Mouse (Mus musculus): ENCODE data around the gene Fam189a2. TPM values are rescaled to one million over a fixed set of nuclear protein-coding genes. Genes with fewer than 3 reads are reported as not detected.

The Fam189a2 gene
- total RNA-seq, 2 experiments from 2014 or later = 7.9 to 8.6 TPM

DNA sequence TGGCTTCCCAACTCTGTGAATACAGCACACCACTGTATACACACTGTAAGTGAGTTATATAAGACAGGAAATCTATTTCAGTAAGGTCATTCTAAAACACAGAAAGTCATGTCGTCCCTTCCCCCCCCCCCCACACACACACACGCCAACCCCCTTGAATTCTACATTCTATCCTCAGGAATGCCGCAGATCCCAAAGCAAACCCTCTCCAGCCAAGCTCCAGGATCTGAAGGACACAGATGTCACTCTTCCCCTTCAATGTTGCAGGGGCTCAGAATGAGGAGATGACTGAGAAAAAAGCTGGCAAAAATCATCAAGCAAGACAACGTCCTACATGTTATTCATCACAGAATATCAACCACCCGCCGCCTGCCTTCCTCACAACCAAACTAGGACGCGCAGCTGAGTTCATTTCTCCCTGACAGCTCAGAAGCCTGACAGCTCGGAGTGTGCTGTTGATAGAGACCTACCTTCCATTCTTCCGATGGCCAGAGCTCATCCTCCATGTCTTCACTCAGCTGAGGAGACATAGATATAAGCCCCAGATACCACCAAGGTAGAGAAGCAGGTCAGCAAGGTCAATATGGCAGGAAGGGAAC, 15.7 kb upstream of the Fam189a2 start:
- Histone ChIP-seq H3K4me3 (no peak overlapping the region), H3K27ac (no peak overlapping the region)
- no peak for DNase-seq (ENCODE audit: low spot score in 2 of 2)
- no peak for TF ChIP-seq CTCF (conservative IDR thresholded peaks at IDR 0.05)

DNA sequence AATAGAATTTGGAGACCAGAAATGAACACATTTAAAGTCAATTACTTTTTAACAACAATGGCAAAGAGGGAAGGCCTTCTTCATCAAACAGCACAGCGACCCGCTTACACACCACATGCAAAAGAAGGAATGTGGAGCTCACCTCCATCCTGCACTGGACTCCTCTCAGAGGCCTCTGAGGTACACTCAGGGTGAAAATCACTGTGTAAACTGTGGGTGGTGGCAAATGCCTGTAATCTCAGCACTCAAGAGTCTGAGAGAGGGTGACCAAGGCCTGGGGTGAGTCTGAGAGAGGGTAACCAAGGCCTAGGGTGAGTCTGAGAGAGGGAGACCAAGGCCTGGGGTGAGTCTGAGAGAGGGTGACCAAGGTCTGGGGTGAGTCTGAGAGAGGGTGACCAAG, 11.6 kb upstream of the Fam189a2 start:
- Histone ChIP-seq H3K4me3 (no peak overlapping the region), H3K27ac (no peak overlapping the region)
- DNase-seq (ENCODE audit: low spot score in 2 of 2) = no peak
- TF ChIP-seq CTCF (conservative IDR thresholded peaks at IDR 0.05) = no peak

DNA sequence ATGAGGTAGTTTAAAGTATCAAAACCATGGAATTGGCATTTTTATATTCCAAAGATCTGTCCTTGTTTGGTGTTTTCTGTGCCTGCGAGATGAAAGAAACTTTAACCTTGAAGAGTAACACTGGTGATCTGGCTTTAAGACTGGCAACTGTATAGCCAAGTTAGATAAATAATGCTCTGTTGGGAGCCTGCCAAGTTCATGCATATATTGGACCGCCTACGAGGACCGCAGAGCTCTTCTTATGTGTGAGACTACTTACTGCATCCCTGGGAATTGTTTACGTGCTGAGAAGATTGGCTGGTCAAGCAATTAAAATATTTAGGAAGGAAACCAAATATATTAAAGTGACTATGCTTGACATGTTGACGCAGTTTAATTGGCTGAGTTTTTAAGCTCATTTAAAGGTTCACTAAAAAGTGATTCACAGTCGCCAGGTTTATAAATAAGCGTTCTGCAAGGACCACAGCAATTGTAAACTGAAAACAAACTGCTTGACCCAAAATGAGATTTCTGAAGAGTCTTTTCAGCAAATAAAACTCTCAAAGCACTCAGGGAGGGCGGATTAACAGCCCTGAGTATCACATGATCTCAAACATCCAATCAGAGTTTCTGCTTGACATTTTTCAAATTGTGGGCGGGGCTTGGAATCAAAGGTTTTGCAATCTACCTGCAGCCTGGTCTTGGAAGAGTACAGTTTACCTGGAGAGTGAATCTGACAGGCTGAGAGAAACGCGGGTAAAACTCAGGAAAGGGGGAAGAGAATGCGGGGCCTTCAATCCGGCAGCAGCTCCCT, 8.4 kb upstream of the Fam189a2 start:
- H3K4me3 ChIP-seq = no peak overlapping the region
- no peak overlapping the region for H3K27ac ChIP-seq
- DNase-seq (ENCODE audit: low spot score in 2 of 2) = no peak
- TF ChIP-seq CTCF (conservative IDR thresholded peaks at IDR 0.05) = no peak

DNA sequence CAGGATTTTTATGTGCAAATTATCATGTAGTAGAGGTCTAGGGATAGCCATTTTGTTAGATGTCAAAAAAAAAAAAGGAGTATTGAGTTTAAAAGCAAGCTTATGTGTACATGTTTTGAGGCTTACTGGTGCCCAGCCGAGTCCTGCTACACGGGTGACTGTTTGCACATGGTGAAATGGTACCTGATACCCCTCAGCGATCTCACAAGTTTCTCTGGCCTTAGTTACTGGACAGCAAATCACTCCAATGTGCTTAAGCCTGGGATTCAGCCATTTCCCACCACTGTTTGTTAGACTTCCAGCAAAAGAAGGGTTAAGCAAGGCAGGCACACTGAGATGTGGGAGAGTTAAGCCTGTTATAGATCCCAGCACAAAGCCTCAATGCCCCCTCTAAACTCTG, 3.5 kb upstream of the Fam189a2 start:
- no peak overlapping the region for H3K27ac ChIP-seq
- no peak for TF ChIP-seq CTCF (conservative IDR thresholded peaks at IDR 0.05)
- no peak for DNase-seq (ENCODE audit: low spot score in 2 of 2)

DNA sequence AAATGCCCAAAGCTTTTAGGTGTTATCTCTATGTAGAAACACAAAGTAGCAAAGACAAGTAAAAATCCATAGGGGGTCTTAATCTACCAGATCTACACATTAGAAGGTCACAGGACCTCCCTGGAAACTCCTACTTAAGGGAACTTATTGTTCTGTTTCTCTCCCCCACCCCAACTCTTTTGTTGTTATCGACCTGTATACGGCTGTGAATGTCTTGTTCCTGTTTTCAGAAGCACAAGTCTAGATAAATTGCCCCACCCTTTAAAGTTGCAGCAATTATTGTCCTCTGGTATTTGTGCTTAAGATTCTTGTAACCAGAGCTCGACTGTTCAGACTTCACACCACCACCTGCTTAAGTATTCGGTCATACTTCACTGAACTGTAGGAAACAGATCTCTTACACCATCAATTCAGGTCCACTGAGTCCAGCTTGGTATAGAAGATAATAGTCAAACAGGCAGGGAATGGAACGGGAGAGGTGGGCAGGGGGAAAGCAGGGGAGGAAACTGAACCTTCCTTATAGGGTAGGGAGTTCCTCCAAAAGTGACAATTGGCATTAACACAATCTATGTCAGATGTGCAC, 1.9 kb upstream of the Fam189a2 start:
- no peak for TF ChIP-seq CTCF (conservative IDR thresholded peaks at IDR 0.05)
- Histone ChIP-seq H3K27ac (no peak overlapping the region), H3K4me3 (no peak overlapping the region)
- no peak for DNase-seq (ENCODE audit: low spot score in 2 of 2)

More for the DNA sequence above, 3.5 kb upstream of the Fam189a2 start:
- H3K4me3 ChIP-seq = no peak overlapping the region

DNA sequence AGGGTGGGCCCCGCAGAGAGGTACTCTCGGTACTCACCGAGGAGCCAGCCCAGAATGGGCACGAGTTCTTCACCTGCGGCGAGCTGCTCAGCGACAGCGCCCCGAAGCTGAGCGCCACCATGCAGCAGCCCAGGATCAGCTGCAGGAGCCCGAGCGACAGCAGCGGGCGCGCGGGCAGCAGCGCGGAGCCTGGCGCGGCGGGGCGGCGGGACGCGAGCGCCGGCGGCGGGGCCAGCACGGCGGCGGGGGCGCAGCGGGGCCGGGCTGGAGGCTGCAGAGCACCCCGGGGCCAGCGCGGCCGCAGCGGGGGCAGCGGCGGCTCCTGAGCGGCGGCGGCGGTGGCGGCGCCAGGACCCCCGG, 328 bp downstream of the Fam189a2 start:
- H3K4me3 ChIP-seq = peak overlapping the region; percentile 68
- peak; percentile 26 for TF ChIP-seq CTCF (conservative IDR thresholded peaks at IDR 0.05)
- DNase-seq (ENCODE audit: low spot score in 2 of 2) = peak in 1 of 2 experiments; percentile 29
- H3K27ac ChIP-seq = peak overlapping the region; percentile 73

DNA sequence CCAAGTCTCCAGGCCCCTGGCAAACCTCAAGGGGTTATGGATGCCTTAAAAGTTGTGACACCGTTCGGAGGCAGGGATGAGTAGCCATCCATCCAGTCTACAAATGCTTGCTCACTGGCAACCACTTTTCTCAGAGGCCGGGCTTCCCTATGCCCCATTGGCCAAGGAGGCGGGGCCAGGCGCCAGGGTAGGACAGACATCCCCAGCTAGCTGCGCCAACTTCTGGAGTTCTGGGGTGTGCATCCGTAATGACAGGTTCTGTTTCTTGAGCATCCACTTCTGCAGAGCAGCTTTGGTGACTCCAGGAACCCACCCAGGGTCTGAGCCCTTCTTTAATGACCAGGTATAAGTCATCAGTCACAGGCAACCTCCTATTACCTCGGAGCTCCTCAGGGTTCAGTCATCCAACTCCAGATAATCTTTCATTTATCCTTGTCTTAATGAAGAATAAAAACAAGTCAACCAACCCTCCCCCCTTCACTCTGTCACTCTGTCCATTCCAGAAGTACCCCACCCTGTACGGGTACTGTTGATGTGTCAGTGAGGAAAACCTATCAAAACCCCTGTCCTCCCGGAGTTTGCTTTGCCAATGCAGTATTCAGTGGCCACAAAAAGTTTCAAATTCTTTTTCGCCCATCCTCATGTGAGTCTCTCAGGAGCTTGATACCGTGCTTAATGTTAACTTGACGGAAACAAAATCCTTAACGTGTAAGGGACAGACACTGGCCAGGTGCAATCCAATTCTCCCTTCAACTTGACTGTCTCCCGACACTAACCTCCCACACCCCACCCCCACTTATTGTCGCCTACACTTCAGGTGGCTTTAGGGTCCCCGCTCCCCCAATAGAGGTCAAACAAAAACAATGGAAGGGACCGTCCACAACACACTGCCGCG, 956 bp downstream of the Fam189a2 start:
- H3K4me3 ChIP-seq = peak overlapping the region; percentile 68
- TF ChIP-seq CTCF (conservative IDR thresholded peaks at IDR 0.05) = no peak
- peak in 1 of 2 experiments; percentile 17 for DNase-seq (ENCODE audit: low spot score in 2 of 2)
- H3K27ac ChIP-seq = peak overlapping the region; percentile 73

DNA sequence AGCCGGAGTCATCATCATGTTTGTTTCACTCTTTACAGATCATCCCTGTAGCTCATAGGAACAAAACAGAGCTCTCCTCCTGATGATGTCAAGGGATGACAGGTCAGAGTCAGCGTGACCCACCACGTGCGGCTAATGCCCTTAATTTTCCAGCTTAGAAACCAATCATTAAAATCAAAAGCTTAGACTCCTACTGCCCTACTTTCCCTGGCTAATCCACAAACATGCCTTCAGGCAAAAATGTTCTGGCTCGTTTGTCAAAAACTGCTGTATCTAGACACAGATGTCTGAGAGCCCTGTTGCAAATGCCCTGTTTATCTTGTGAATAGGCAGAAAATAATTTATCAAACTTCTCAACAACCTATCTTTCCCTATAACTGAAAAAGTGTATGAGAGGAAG, 4.9 kb downstream of the Fam189a2 start:
- H3K27ac ChIP-seq = no peak overlapping the region
- no peak overlapping the region for H3K4me3 ChIP-seq
- no peak for TF ChIP-seq CTCF (conservative IDR thresholded peaks at IDR 0.05)
- no peak for DNase-seq (ENCODE audit: low spot score in 2 of 2)

DNA sequence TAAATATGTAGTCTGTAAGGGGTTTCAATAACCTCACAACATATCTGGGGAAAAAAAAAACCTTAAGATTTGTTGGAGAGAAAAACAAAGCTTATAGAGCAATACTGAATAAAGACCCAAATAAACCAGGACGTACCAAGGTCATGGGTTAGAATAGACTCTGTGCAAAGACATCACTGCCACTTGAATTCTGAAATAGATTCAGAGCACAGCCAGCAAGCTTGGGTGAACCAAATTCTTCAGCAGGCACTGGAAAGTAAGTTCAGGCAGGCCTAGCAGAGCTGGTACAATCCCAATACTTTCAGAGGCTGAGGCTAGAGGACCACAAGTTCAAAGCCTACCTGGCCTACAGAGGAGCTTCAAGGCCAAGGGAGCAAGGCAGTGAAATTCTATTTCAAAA, 6.2 kb downstream of the Fam189a2 start:
- no peak for DNase-seq (ENCODE audit: low spot score in 2 of 2)
- Histone ChIP-seq H3K27ac (no peak overlapping the region), H3K4me3 (no peak overlapping the region)
- no peak for TF ChIP-seq CTCF (conservative IDR thresholded peaks at IDR 0.05)

DNA sequence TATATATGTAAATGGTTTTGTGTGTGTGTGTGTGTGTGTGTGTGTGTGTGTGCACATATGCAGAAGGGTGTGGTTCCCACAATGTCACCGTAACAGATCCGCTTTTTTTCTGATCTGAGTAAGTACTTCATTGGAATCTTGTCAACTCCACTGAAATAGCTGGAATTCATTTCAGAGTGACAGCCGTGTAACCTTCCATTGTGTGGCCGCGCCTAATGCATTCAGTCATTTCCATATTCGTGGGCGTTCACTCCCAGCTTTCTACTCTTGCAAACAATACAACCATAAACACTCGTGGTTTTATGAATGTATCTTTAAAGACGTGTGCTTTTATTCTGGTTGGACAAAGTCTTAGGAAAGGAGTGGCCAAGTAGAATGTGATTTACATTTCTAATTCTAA, 6.7 kb downstream of the Fam189a2 start:
- no peak for TF ChIP-seq CTCF (conservative IDR thresholded peaks at IDR 0.05)
- Histone ChIP-seq H3K27ac (no peak overlapping the region), H3K4me3 (no peak overlapping the region)
- DNase-seq (ENCODE audit: low spot score in 2 of 2) = no peak

DNA sequence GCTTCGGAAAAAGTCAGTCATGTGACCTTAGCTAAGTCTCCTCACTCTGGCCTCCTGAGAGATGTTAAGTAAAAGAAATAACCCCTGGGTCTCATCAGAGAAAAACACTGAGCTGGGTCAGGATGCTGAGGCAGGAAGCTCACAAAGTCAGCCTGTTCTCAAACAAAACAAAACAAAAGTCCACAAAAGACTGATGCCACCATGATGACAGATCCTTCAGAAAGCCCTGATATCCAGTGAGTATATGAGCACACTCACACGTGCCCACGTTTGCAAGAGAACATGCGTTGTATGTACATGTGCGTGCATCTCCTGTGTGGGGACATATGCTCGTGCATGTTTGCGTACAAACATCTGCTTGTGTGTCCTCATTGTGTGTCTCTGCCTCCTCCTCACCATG, 7.5 kb downstream of the Fam189a2 start:
- DNase-seq (ENCODE audit: low spot score in 2 of 2) = no peak
- no peak overlapping the region for H3K27ac ChIP-seq
- no peak overlapping the region for H3K4me3 ChIP-seq
- no peak for TF ChIP-seq CTCF (conservative IDR thresholded peaks at IDR 0.05)

DNA sequence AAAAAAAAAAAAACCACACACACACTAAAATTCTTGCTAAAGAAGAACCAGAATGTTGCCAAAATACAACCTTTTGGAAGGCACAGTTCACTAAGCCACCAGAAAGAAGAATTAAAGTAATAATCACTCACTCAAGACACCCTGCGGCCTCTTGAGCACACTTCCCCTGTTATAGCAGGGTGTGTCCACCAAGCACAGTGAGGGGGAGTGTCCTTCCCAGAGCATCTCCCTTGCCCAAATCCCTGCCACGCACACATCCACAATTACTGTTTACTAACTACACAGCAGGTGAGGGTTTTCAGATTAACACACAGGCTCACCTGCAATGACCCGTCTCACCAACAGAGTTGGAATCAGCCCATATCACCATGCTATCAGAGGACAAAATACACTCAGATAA, 8.0 kb downstream of the Fam189a2 start:
- Histone ChIP-seq H3K4me3 (no peak overlapping the region), H3K27ac (no peak overlapping the region)
- TF ChIP-seq CTCF (conservative IDR thresholded peaks at IDR 0.05) = no peak
- no peak for DNase-seq (ENCODE audit: low spot score in 2 of 2)

DNA sequence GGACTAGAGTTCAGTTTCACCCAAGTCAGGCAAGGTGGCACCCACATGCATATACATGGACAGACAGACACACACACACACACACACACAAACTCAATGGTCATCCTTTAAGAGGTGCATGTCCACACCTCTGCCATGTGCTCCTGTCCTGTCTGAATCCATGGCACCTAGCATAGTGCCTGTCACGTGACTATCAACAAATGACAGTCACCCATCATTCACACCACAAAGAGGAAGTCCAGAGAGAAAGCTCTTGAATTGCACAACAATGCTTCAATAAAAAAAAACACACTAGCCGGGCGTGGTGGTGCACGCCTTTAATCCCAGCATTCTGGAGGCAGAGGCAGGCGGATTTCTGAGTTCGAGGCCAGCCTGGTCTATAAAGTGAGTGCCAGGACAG, 8.5 kb downstream of the Fam189a2 start:
- no peak overlapping the region for H3K27ac ChIP-seq
- H3K4me3 ChIP-seq = no peak overlapping the region
- DNase-seq (ENCODE audit: low spot score in 2 of 2) = no peak
- TF ChIP-seq CTCF (conservative IDR thresholded peaks at IDR 0.05) = no peak
